Mouse (Mus musculus) skeletal muscle tissue, adult 2 months (tissue): ENCODE results near the gene Erbin.
A peak's percentile ranks its signal among the peaks of the same experiment; 100 is the strongest.

Source experiments
- DNase-seq: peaks from one replicate; pipeline ENCODE4 v3.0.0-alpha.2; 2012; ENCODE audit warnings: low read depth, low spot score

The Erbin gene

GRCm38 (mm10) chr13:103912351-103912750 lies 8.0 kb downstream of the Erbin start:
- no peak for DNase-seq

- no peak for DNase-seq
These were observed 9.7 kb downstream of the Erbin start for GRCm38 (mm10) chr13:103910598-103910997.

GRCm38 (mm10) chr13:103909894-103910293 lies 10.4 kb downstream of the Erbin start:
- DNase-seq: no peak

- no peak for DNase-seq
These were observed 20.3 kb downstream of the Erbin start for GRCm38 (mm10) chr13:103900015-103900414.

GRCm38 (mm10) chr13:103897606-103898005 lies 22.7 kb downstream of the Erbin start:
- DNase-seq: no peak

- DNase-seq: no peak
These were observed 27.2 kb downstream of the Erbin start for GRCm38 (mm10) chr13:103893065-103893464.

GRCm38 (mm10) chr13:103890038-103890437 lies 30.3 kb downstream of the Erbin start:
- no peak for DNase-seq

- no peak for DNase-seq
These were observed 33.8 kb downstream of the Erbin start for GRCm38 (mm10) chr13:103886503-103886902.

- no peak for DNase-seq
These were observed 39.1 kb downstream of the Erbin start for GRCm38 (mm10) chr13:103881200-103881599.

GRCm38 (mm10) chr13:103876743-103877142 lies 43.6 kb downstream of the Erbin start:
- DNase-seq: no peak

- DNase-seq: no peak
These were observed 44.3 kb downstream of the Erbin start for GRCm38 (mm10) chr13:103875823-103876514.

GRCm38 (mm10) chr13:103870786-103871185 lies 49.5 kb downstream of the Erbin start:
- DNase-seq: no peak

- DNase-seq: no peak
These were observed 50.2 kb downstream of the Erbin start for GRCm38 (mm10) chr13:103870117-103870516.

- DNase-seq: no peak
These were observed 51.4 kb downstream of the Erbin start for GRCm38 (mm10) chr13:103868875-103869274.

- no peak for DNase-seq
These were observed 58.3 kb downstream of the Erbin start for GRCm38 (mm10) chr13:103862041-103862440.

- no peak for DNase-seq
These were observed 61.3 kb downstream of the Erbin start for GRCm38 (mm10) chr13:103859041-103859440.

- DNase-seq: no peak
These were observed 72.7 kb downstream of the Erbin start for GRCm38 (mm10) chr13:103847614-103848013.

GRCm38 (mm10) chr13:103841287-103842201 lies 78.8 kb downstream of the Erbin start:
- DNase-seq: peak; percentile 15

GRCm38 (mm10) chr13:103838619-103839018 lies 81.7 kb downstream of the Erbin start:
- DNase-seq: peak; percentile 11

- DNase-seq: no peak
These were observed 90.6 kb downstream of the Erbin start for GRCm38 (mm10) chr13:103829623-103830135.

GRCm38 (mm10) chr13:103822270-103822669 lies 98.0 kb downstream of the Erbin start:
- no peak for DNase-seq

GRCm38 (mm10) chr13:103819377-103819776 lies 100.9 kb downstream of the Erbin start:
- DNase-seq: no peak
